Mouse (Mus musculus) bone marrow, adult 2 months (tissue): ENCODE data around the gene Ssbp2.

ENCODE experiments used
- CTCF ChIP-seq: fragments of 200-500 bp; IDR thresholded peaks from 2 replicates; pipeline ENCODE4 v1.5.1; 2011; ENCODE audit warnings: low read length, control low read depth; ENCODE audit not compliant: control insufficient read depth, insufficient read depth
- POLR2A ChIP-seq: fragments of 200-500 bp; IDR thresholded peaks from 2 replicates; pipeline ENCODE4 v1.6.1; 2011; ENCODE audit warnings: low read depth, mild to moderate bottlenecking, control low read depth, low read length, borderline replicate concordance; ENCODE audit not compliant: control insufficient read depth

- TF ChIP-seq CTCF: no peak
- no peak for TF ChIP-seq POLR2A
Observed at GRCm38 (mm10) chr13:91462395-91462794, 2.3 kb downstream of the Ssbp2 start.
